Mouse (Mus musculus): ENCODE results near the gene Flt3.

DNA sequence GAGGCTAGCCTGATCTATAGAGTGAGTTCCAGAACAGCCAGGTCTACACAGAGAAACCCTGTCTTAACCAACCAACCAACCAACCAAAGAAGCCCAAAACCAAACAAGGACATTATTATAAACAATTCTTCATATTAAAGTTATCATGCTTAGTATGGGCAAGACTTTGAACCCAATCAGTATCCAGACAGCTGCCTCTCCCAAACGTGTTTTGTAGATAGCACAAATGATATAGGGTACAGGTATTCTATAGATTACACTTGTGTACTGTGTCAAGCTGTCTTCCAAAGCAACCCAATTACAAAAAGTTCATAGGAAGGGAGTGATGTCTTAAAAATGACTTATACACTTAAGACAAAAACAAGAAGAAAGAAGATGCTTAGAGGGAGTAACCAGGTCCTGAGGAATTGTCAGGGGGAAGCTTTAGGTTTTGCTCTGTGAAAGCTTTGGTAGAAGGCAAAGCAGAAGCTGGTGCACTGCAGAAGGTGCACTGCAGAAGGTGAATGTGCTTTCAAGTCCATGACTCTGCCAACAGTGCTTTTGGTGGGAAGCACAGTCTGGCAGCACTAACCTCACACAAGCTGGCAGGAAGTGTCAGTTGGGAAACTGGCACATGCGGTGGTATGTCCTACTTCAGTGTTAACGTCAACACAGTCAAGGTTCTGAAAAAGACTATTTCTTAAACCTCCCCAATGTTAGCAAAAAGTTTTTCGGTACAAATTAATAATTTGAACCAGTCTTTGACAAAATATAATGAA is 25.9 kb upstream of the Flt3 start:
- TF ChIP-seq SIN3A (IDR thresholded peaks at IDR 0.05; ENCODE audit: low read length): no peak
- no peak for TF ChIP-seq ELF1 (IDR thresholded peaks at IDR 0.05; ENCODE audit: low read depth, low read length)
- TF ChIP-seq JUND (IDR thresholded peaks at IDR 0.05; ENCODE audit: low read depth, low read length): no peak
- TF ChIP-seq POLR2A (IDR thresholded peaks at IDR 0.05; ENCODE audit: control insufficient read depth in 1 of 2, insufficient read depth in 1 of 2, low read depth in 1 of 2, low read length in 2 of 2, poor library complexity in 1 of 2): no peak

All from MEL (cell line).